Mouse (Mus musculus) liver, adult 2 months (tissue): ENCODE data around the gene Rph3al. TPM values are rescaled to one million over a fixed set of nuclear protein-coding genes. Genes with fewer than 3 reads are reported as not detected.

Source experiments
- DNase-seq: peaks from one replicate; pipeline ENCODE4 v3.0.0-alpha.2; 2011; ENCODE audit warnings: low read depth, low spot score; ENCODE audit errors: extremely low read depth
- H3K27ac ChIP-seq: fragments of 200-500 bp; replicated peaks from 2 replicates; pipeline ENCODE4 v1.5.1; 2012; ENCODE audit warnings: low read depth, mild to moderate bottlenecking, control low read depth, inconsistent platforms, low read length; ENCODE audit not compliant: insufficient read depth
- H3K27me3 ChIP-seq: fragments of 200-500 bp; 2 replicates; pipeline ENCODE4 v1.6.1; 2012; ENCODE audit warnings: mild to moderate bottlenecking, moderate library complexity, low read length, inconsistent platforms; ENCODE audit not compliant: control insufficient read depth, insufficient read depth
- H3K36me3 ChIP-seq: fragments of 200-500 bp; 2 replicates; pipeline ENCODE4 v1.6.1; 2012; ENCODE audit warnings: low read length, inconsistent platforms; ENCODE audit not compliant: control insufficient read depth, insufficient read depth
- H3K4me1 ChIP-seq: fragments of 200-500 bp; 2 replicates; pipeline ENCODE4 v1.6.1; 2011; ENCODE audit warnings: low read length; ENCODE audit not compliant: control insufficient read depth, insufficient read depth
- H3K4me3 ChIP-seq: fragments of 200-500 bp; 2 replicates; pipeline ENCODE4 v1.5.1; 2011; ENCODE audit warnings: low read depth, mild to moderate bottlenecking, control low read depth, low read length, moderate library complexity; ENCODE audit not compliant: insufficient read depth
- H3K79me2 ChIP-seq: fragments of 200-500 bp; 2 replicates; pipeline ENCODE4 v1.6.1; 2012; ENCODE audit warnings: inconsistent platforms, mild to moderate bottlenecking, low read length, moderate library complexity; ENCODE audit not compliant: control insufficient read depth, insufficient read depth
- H3K9ac ChIP-seq: fragments of 200-500 bp; 2 replicates; pipeline ENCODE4 v1.6.1; 2012; ENCODE audit warnings: low read depth, mild to moderate bottlenecking, control low read depth, inconsistent platforms, low read length
- CTCF ChIP-seq: fragments of 200-500 bp; IDR thresholded peaks from 2 replicates; pipeline ENCODE4 v1.5.1; 2011; ENCODE audit warnings: low read depth, low read length, control low read depth
- POLR2A ChIP-seq: fragments of 200-500 bp; IDR thresholded peaks from 2 replicates; pipeline ENCODE4 v1.6.1; 2011; ENCODE audit warnings: low read length, control low read depth; ENCODE audit not compliant: insufficient read depth; ENCODE audit errors: extremely low read depth
- WGBS: fragments of 180-500 bp; shearing (Covaris S2); methylation state at CpG from one replicate; pipeline ENCODE4 v1.1.7; 2018; 5-methylcytosine and 5-hydroxymethylcytosine counted together
- polyA plus RNA-seq: library from polyadenylated mRNA; depleted of rRNA; stranded (reverse); fragments of >200 nt; gene quantifications from 2 replicates; pipeline ENCODE4 v1.2.3, GENCODE M21; 2012
- total RNA-seq: library from RNA; depleted of rRNA; stranded (reverse); fragments of >200 nt; gene quantifications from 2 replicates; pipeline ENCODE4 v1.2.3, GENCODE M21; 2014

Rph3al gene
- total and polyA plus RNA-seq, 2 experiments = 1.3 to 2.4 TPM

DNA sequence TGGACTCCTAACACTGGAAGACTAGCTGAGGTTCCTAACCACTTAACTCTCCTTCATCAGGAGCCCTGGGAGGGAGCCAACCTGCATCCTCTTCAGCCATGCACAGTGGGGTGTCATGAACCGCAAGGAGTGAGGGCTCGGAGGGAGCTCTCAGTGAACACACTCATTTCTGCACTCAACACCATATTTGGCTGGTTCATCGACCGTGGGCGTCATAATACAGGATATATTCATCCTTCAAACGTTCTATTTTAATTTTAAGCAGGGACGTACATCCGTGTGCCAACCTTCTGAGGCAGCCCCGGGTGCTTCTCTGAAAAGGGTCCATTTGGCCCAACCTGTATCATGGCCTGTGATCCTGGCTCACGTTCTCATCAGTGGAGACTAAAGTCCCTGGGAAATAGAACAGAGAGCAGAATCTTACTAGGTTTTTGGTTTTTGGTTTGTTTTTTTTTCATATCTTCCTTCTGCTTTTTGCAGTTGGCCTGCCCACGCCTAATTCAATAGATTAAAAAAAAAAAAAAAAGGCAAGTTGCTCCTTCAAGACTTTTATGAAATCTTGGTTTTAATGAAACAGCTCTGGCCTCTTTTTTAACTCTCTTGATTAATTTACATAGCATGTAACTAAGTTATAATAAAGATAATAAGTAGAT is 102.5 kb downstream of the Rph3al start:
- Histone ChIP-seq H3K9ac (no peak overlapping the region), H3K27ac (no peak overlapping the region), H3K36me3 (no peaks in the 10 kb centered on the region), H3K4me3 (no peak overlapping the region), H3K79me2 (no peaks in the 10 kb centered on the region), H3K27me3 (no peaks in the 10 kb centered on the region), H3K4me1 (no peaks in the 10 kb centered on the region)
- 84% methylated on average over 11 of the region's 11 CpGs for WGBS
- DNase-seq = no peak
- TF ChIP-seq CTCF = no peak

DNA sequence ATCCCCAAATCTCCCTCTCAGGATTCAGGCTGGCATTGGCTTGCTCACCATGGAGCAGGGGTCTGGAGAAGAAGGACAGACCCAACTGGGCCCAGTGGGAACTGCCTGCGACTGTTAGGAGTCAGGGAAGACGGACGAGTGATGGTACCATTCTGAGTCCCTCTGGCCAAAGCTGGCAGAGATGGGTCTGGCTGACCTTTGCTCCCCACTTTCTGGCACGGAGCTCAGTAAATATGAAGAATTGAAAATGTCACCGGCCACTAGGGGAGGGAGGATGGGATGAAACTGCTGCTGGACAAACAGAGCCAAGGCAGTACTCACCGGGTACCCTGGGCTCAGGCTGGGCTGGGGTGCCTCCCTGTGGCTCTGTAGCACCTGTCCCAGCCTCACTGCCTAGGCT is 105.1 kb downstream of the Rph3al start:
- peak; percentile 56 for DNase-seq
- Histone ChIP-seq H3K79me2 (no peaks in the 10 kb centered on the region), H3K4me3 (no peak overlapping the region), H3K4me1 (no peaks in the 10 kb centered on the region), H3K27ac (no peak overlapping the region), H3K9ac (no peak overlapping the region), H3K36me3 (no peaks in the 10 kb centered on the region), H3K27me3 (no peaks in the 10 kb centered on the region)
- TF ChIP-seq CTCF (peak; percentile 40), POLR2A (no peak)
- WGBS = 34% methylated on average over 6 of the region's 6 CpGs

DNA sequence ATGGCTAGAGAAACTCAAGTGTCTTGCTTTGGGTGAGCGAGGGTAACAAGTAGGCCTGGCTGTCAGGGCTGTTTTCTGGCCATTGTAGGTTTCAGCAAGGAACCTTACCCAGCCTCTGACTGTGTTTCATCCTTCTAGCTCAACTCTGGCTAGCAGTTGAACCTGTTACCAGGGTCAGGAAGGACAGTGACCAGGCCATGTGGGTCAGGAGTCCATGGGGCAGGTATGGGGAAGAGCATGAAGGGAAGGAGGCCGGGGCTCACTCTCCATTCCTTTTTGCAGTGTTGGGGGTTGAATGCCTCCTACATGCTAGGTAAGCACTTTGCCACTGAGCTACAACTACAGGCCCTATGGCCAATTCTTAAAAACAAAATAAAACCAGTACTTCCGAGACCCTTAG is 107.8 kb downstream of the Rph3al start:
- H3K36me3 ChIP-seq = no peaks in the 10 kb centered on the region
- no peaks in the 10 kb centered on the region for H3K79me2 ChIP-seq
- no peak for DNase-seq
- no peak overlapping the region for H3K9ac ChIP-seq
- TF ChIP-seq CTCF (no peak), POLR2A (no peak)
- no peaks in the 10 kb centered on the region for H3K4me1 ChIP-seq
- no peaks in the 10 kb centered on the region for H3K27me3 ChIP-seq
- no peak overlapping the region for H3K27ac ChIP-seq
- 88% methylated on average over 3 of the region's 3 CpGs for WGBS
- no peak overlapping the region for H3K4me3 ChIP-seq

DNA sequence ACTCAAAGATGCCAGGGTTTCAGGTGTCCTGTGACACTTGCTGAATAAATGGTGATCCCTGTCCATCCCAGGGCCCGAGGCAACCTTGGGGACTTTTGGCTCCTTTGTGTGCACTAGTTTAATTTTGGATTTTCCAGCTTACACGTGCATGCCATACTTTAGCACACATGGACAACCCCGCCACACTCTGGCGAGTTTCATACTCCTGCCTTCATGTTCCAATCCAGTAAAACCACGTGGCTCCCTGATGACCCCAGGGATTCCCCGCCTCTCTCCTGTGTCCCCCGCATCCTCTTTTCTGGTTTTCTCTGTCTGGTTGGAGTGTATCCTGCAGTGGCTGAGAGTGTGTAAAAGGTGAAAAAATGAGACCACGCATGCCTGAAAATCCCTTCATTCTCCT is 110.8 kb downstream of the Rph3al start:
- Histone ChIP-seq H3K27me3 (no peaks in the 10 kb centered on the region), H3K79me2 (no peaks in the 10 kb centered on the region), H3K4me1 (no peaks in the 10 kb centered on the region), H3K27ac (no peak overlapping the region), H3K4me3 (no peak overlapping the region), H3K9ac (no peak overlapping the region), H3K36me3 (no peaks in the 10 kb centered on the region)
- TF ChIP-seq POLR2A (no peak), CTCF (no peak)
- no peak for DNase-seq
- WGBS = 77% methylated on average over 8 of the region's 8 CpGs

DNA sequence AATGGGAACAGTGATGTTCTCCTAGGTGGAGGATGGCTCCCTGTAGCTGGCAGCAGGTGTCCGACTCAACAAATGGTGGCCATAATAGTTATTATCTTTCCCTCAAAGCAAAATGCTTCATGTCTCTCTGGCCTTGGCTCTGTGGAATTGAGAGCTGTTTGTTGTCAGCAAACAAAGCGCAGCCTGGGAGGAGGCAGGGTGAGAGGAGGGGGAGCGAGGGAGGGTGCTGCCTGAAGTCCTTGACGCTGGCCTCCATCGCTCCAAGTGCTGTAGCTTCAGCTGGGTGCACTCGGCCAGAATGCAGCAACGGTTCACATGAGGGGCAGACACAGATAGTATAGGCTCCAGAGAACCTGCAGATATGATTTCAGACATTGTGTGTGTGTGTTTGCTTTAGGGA is 114.7 kb downstream of the Rph3al start:
- no peaks in the 10 kb centered on the region for H3K36me3 ChIP-seq
- H3K79me2 ChIP-seq = no peaks in the 10 kb centered on the region
- no peak for DNase-seq
- no peaks in the 10 kb centered on the region for H3K27me3 ChIP-seq
- H3K4me1 ChIP-seq = no peaks in the 10 kb centered on the region
- no peak overlapping the region for H3K9ac ChIP-seq
- H3K27ac ChIP-seq = no peak overlapping the region
- 38% methylated on average over 7 of the region's 7 CpGs for WGBS
- TF ChIP-seq POLR2A = no peak
- no peak for TF ChIP-seq CTCF
- H3K4me3 ChIP-seq = no peak overlapping the region

DNA sequence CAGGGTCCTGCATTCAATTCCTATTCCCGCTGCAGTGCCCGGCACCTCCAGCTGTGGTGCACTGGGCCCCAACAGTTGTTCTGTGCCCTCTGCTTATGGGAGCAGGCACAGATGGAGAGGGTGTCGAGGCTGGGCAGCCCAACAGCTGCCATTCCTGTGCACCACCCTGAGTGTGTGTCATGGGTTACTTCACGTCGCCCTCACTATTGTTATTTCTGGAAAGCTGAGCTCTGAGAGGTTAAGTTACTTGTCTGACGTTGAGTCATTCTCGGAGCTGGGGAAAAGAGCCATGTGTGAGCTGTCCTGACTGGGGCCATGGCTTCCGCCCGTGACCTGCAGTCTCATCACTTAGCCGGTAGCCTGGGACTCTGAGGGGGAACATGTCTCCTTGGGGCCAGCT is 125.1 kb downstream of the Rph3al start:
- H3K4me1 ChIP-seq = no peaks in the 10 kb centered on the region
- TF ChIP-seq POLR2A (no peak), CTCF (no peak)
- no peak overlapping the region for H3K4me3 ChIP-seq
- no peak for DNase-seq
- WGBS = 84% methylated on average over 10 of the region's 10 CpGs
- no peaks in the 10 kb centered on the region for H3K27me3 ChIP-seq
- no peaks in the 10 kb centered on the region for H3K36me3 ChIP-seq
- no peak overlapping the region for H3K27ac ChIP-seq
- H3K79me2 ChIP-seq = no peaks in the 10 kb centered on the region
- no peak overlapping the region for H3K9ac ChIP-seq
